Mouse (Mus musculus): ENCODE data around the gene Arid4a. TPM values are rescaled to one million over a fixed set of nuclear protein-coding genes. Genes with fewer than 3 reads are reported as not detected.

Gene Arid4a
- total RNA-seq (2021) = 24.8 and 27.5 TPM in 2 replicates
- long read RNA-seq, experiment 1, full-length matches to known transcripts = 4 of 10 reads
- long read RNA-seq, experiment 1, partial matches to known transcripts = 2 of 10 reads
- long read RNA-seq, experiment 1, other reads (novel, unspliced or antisense) = 4 of 10 reads
- long read RNA-seq, experiment 2, full-length matches to known transcripts = 4 of 10 reads
- long read RNA-seq, experiment 2, partial matches to known transcripts = 2 of 10 reads
- long read RNA-seq, experiment 2, other reads (novel, unspliced or antisense) = 4 of 10 reads

GRCm38 (mm10) chr12:71015363-71016210 lies at the start of gene Arid4a:
TSS of gene Arid4a (plus strand) at chr12:71015990.
- peak; percentile 98 for DNase-seq

GRCm38 (mm10) chr12:70967581-70967980 lies 48.2 kb upstream of the Arid4a start:
- no peak for DNase-seq

GRCm38 (mm10) chr12:70968141-70968790 lies 47.5 kb upstream of the Arid4a start:
- peak; percentile 92 for DNase-seq

- DNase-seq = peak; percentile 91
Observed at GRCm38 (mm10) chr12:70968791-70969307, 46.9 kb upstream of the Arid4a start.

- peak; percentile 71 for DNase-seq
Observed at GRCm38 (mm10) chr12:70969485-70970184, 46.2 kb upstream of the Arid4a start.

GRCm38 (mm10) chr12:70973831-70974230 lies 42.0 kb upstream of the Arid4a start:
- DNase-seq = no peak

GRCm38 (mm10) chr12:70974441-70975266 lies 41.1 kb upstream of the Arid4a start, which contains the start of gene Psma3:
TSS of gene Psma3 (plus strand) at chr12:70974621.
- DNase-seq = peak; percentile 94

- DNase-seq = no peak
Observed at GRCm38 (mm10) chr12:70975406-70975805, 40.4 kb upstream of the Arid4a start.

GRCm38 (mm10) chr12:70975891-70976290 lies 39.9 kb upstream of the Arid4a start:
- no peak for DNase-seq

- no peak for DNase-seq
Observed at GRCm38 (mm10) chr12:70978345-70978744, 37.4 kb upstream of the Arid4a start.

- DNase-seq = no peak
Observed at GRCm38 (mm10) chr12:70984855-70985550, 30.8 kb upstream of the Arid4a start.

GRCm38 (mm10) chr12:70997225-70997624 lies 18.6 kb upstream of the Arid4a start:
- no peak for DNase-seq

- DNase-seq = peak; percentile 61
Observed at GRCm38 (mm10) chr12:70999423-70999903, 16.3 kb upstream of the Arid4a start.

- no peak for DNase-seq
Observed at GRCm38 (mm10) chr12:71000344-71000743, 15.4 kb upstream of the Arid4a start.

- DNase-seq = no peak
Observed at GRCm38 (mm10) chr12:71001456-71001855, 14.3 kb upstream of the Arid4a start.

GRCm38 (mm10) chr12:71003760-71004426 lies 11.9 kb upstream of the Arid4a start:
- no peak for DNase-seq

GRCm38 (mm10) chr12:71006141-71006540 lies 9.6 kb upstream of the Arid4a start:
- no peak for DNase-seq

- DNase-seq = no peak
Observed at GRCm38 (mm10) chr12:71006901-71007300, 8.9 kb upstream of the Arid4a start.

- DNase-seq = peak; percentile 37
Observed at GRCm38 (mm10) chr12:71009769-71010168, 6.0 kb upstream of the Arid4a start.

All from adrenal gland, postnatal 14 days (tissue).